In genomic region chr4:141571337-141571739, GRCm38 (mm10) we compare ENCODE assay signal across 12 mouse cellular contexts. TPM values are rescaled to one million over a fixed set of nuclear protein-coding genes. Genes with fewer than 3 reads are reported as not detected.
DNase-seq lines count a peak whose midpoint lies in the region; ATAC-seq and TF ChIP-seq lines count a peak whose summit lies in the region.
"Had no signal": no experiment of that assay in that cellular context is flagged by ENCODE, and none has a peak within 500 bp of the region (broad histone marks: within the 10 kb centered on the region; RNA-seq: fewer than 3 reads in every experiment).

No protein-coding gene starts in this region.

- 45% methylated on average over 6 of the region's 6 CpGs for whole genome bisulfite sequencing in heart, embryonic 11.5 days (ENCODE audit: insufficient replicate concordance)
- WGBS in lung, adult 2 months = 37% methylated on average over 6 of the region's 6 CpGs
- 54% methylated on average over 6 of the region's 6 CpGs for WGBS in lung, postnatal 0 days
- WGBS in midbrain, embryonic 16.5 days = 78% methylated on average over 6 of the region's 6 CpGs

- no peaks in the 10 kb centered on the region for H3K9me3 ChIP-seq in heart, embryonic 11.5 days (replicated peaks; ENCODE audit: control insufficient read depth, low read length)
- H3K9me3 ChIP-seq in lung, postnatal 0 days (ENCODE audit: low read length) = no peaks in the 10 kb centered on the region
- H3K9me3 ChIP-seq in midbrain, embryonic 16.5 days (replicated peaks; ENCODE audit: control insufficient read depth, low read length, poor library complexity, severe bottlenecking) = no peaks in the 10 kb centered on the region
- H3K9me3 ChIP-seq: limb, embryonic 12.5 days; stomach, embryonic 15.5 days had no signal

- H3K4me2 ChIP-seq in heart, embryonic 11.5 days = no peak overlapping the region
- H3K4me2 ChIP-seq in lung, postnatal 0 days (replicated peaks; ENCODE audit: low read depth, low read length) = no peak overlapping the region
- no peak overlapping the region for H3K4me2 ChIP-seq in midbrain, embryonic 16.5 days (ENCODE audit: low read length)
- H3K4me2 ChIP-seq: limb, embryonic 12.5 days; stomach, embryonic 15.5 days had no signal

- no peak overlapping the region for H3K4me3 ChIP-seq in heart, embryonic 11.5 days (ENCODE audit: low read depth, low read length)
- no peak overlapping the region for H3K4me3 ChIP-seq in lung, adult 2 months (replicated peaks; ENCODE audit: extremely low read depth, low read depth, low read length)
- no peak overlapping the region for H3K4me3 ChIP-seq in lung, postnatal 0 days (ENCODE audit: low read depth, low read length)
- no peak overlapping the region for H3K4me3 ChIP-seq in midbrain, embryonic 16.5 days (ENCODE audit: low read depth, low read length)
- H3K4me3 ChIP-seq: limb, embryonic 12.5 days; stomach, embryonic 15.5 days had no signal

- no peak for TF ChIP-seq POLR2A in lung, adult 2 months (IDR thresholded peaks at IDR 0.05; ENCODE audit: borderline replicate concordance, extremely low read depth, low read depth, low read length)

- no peak overlapping the region for H3K27ac ChIP-seq in heart, embryonic 11.5 days (ENCODE audit: low read depth, low read length)
- H3K27ac ChIP-seq in lung, postnatal 0 days (ENCODE audit: low read length) = no peak overlapping the region
- H3K27ac ChIP-seq in midbrain, embryonic 16.5 days (ENCODE audit: low read length) = no peak overlapping the region
- H3K27ac ChIP-seq: hindbrain, postnatal 0 days; limb, embryonic 12.5 days; stomach, embryonic 15.5 days had no signal

- peak; percentile 29 for DNase-seq in heart, adult 8-10 months (ENCODE audit: low spot score)
- peak; percentile 20 for DNase-seq in lung, adult 2 months
- DNase-seq in lung, postnatal 0 days (ENCODE audit: low spot score) = no peak
- DNase-seq in kidney, adult 9 months = peak; percentile 96
- DNase-seq in yolk sac, embryonic 10.5 days (ENCODE audit: low spot score) = peak; percentile 88
- no peak for DNase-seq in urinary bladder, adult 18-20 months (ENCODE audit: low spot score in 2 of 2)
- DNase-seq: layer of hippocampus, postnatal 36 days had no signal

- no peaks in the 10 kb centered on the region for H3K27me3 ChIP-seq in heart, embryonic 11.5 days (ENCODE audit: control insufficient read depth, insufficient read depth, low read length)
- no peaks in the 10 kb centered on the region for H3K27me3 ChIP-seq in lung, postnatal 0 days (replicated peaks; ENCODE audit: insufficient read depth, low read length)
- no peaks in the 10 kb centered on the region for H3K27me3 ChIP-seq in midbrain, embryonic 16.5 days (ENCODE audit: control insufficient read depth, insufficient read depth, low read depth, low read length)
- H3K27me3 ChIP-seq: limb, embryonic 12.5 days; stomach, embryonic 15.5 days had no signal

- no peak for TF ChIP-seq CTCF in lung, adult 2 months (IDR thresholded peaks at IDR 0.05; ENCODE audit: insufficient read depth, low read length)
- no peak for TF ChIP-seq CTCF in lung, postnatal 0 days (IDR thresholded peaks at IDR 0.05)

- H3K4me1 ChIP-seq in heart, embryonic 11.5 days (ENCODE audit: control insufficient read depth, insufficient read depth, low read length) = peaks cover 8% of the 10 kb centered on the region
- H3K4me1 ChIP-seq in lung, adult 2 months (ENCODE audit: control insufficient read depth, insufficient read depth, low read length) = peaks cover 22% of the 10 kb centered on the region
- H3K4me1 ChIP-seq in lung, postnatal 0 days (ENCODE audit: insufficient read depth, low read depth, low read length) = peaks cover 14% of the 10 kb centered on the region
- H3K4me1 ChIP-seq in midbrain, embryonic 16.5 days (ENCODE audit: control insufficient read depth, insufficient read depth, low read length) = no peaks in the 10 kb centered on the region

- no peak overlapping the region for H3K9ac ChIP-seq in heart, embryonic 11.5 days (ENCODE audit: low read depth, low read length)
- no peak overlapping the region for H3K9ac ChIP-seq in lung, postnatal 0 days (replicated peaks; ENCODE audit: low read depth)
- H3K9ac ChIP-seq in midbrain, embryonic 16.5 days (ENCODE audit: low read depth, low read length) = no peak overlapping the region
- H3K9ac ChIP-seq: limb, embryonic 12.5 days; stomach, embryonic 15.5 days had no signal

- no peak for ATAC-seq in heart, embryonic 11.5 days (replicated peaks; ENCODE audit: insufficient number of reproducible peaks, low FRiP score, low TSS enrichment)
- ATAC-seq in lung, postnatal 0 days = no peak
- no peak for ATAC-seq in midbrain, embryonic 16.5 days
- ATAC-seq: hindbrain, postnatal 0 days had no signal

- no peaks in the 10 kb centered on the region for H3K36me3 ChIP-seq in heart, embryonic 11.5 days (ENCODE audit: control insufficient read depth, insufficient read depth, low read length)
- H3K36me3 ChIP-seq in lung, postnatal 0 days (ENCODE audit: insufficient read depth, low read length) = no peaks in the 10 kb centered on the region
- no peaks in the 10 kb centered on the region for H3K36me3 ChIP-seq in midbrain, embryonic 16.5 days (ENCODE audit: control insufficient read depth, insufficient read depth, low read length)
- H3K36me3 ChIP-seq: stomach, embryonic 15.5 days had no signal

- TF ChIP-seq EP300 in lung, postnatal 0 days (IDR thresholded peaks at IDR 0.05) = no peak

RNA-seq across cellular contexts. Expression of gene Spen, which starts 32.9 kb away (rescaled TPM):
- total RNA-seq in heart, adult 8-10 months (2022) = 10 to 100 TPM; 29.2 to 32.2 (median 30.1) TPM
- 7.5 TPM in 2 replicates for polyA plus RNA-seq in heart, embryonic 11.5 days (2014; fragmentation: Nextera tagmentation; extraction: Ambion mirVana)
- 27.1 and 30.4 TPM in 2 replicates for polyA plus RNA-seq in lung, adult 2 months (2012; rRNA removed)
- polyA plus RNA-seq in lung, postnatal 0 days (2015; fragmentation: Nextera tagmentation; extraction: Ambion mirVana) = 5.7 and 8.8 TPM in 2 replicates
- polyA plus RNA-seq in midbrain, embryonic 16.5 days (2015; fragmentation: Nextera tagmentation; extraction: Ambion mirVana) = 13.6 and 19.2 TPM in 2 replicates

RNA-seq across cellular contexts. Expression of gene Fblim1, which starts 34.6 kb away (rescaled TPM):
- 100 to 1,000 TPM; 221 to 281 (median 251) TPM for total RNA-seq in heart, adult 8-10 months (2022)
- 53.9 and 64.0 TPM in 2 replicates for polyA plus RNA-seq in heart, embryonic 11.5 days (2014; fragmentation: Nextera tagmentation; extraction: Ambion mirVana)
- 36.2 and 45.7 TPM in 2 replicates for polyA plus RNA-seq in lung, adult 2 months (2012; rRNA removed)
- 52.3 and 57.5 TPM in 2 replicates for polyA plus RNA-seq in lung, postnatal 0 days (2015; fragmentation: Nextera tagmentation; extraction: Ambion mirVana)
- polyA plus RNA-seq in midbrain, embryonic 16.5 days (2015; fragmentation: Nextera tagmentation; extraction: Ambion mirVana) = 35.6 and 37.8 TPM in 2 replicates

RNA-seq across cellular contexts. Expression of gene Tmem82, which starts 47.1 kb away (rescaled TPM):
- total RNA-seq in heart, adult 8-10 months (2022) = 10 to 100 TPM; 15.0 to 19.3 (median 16.5) TPM
- 0.17 and 0.30 TPM in 2 replicates for polyA plus RNA-seq in heart, embryonic 11.5 days (2014; fragmentation: Nextera tagmentation; extraction: Ambion mirVana)
- 5.1 and 5.3 TPM in 2 replicates for polyA plus RNA-seq in lung, adult 2 months (2012; rRNA removed)
- 3.5 and 3.6 TPM in 2 replicates for polyA plus RNA-seq in lung, postnatal 0 days (2015; fragmentation: Nextera tagmentation; extraction: Ambion mirVana)
- polyA plus RNA-seq in midbrain, embryonic 16.5 days (2015; fragmentation: Nextera tagmentation; extraction: Ambion mirVana) = 0.14 and 0.43 TPM in 2 replicates

RNA-seq across cellular contexts. Expression of gene Slc25a34, which starts 52.3 kb away (rescaled TPM):
- 100 to 1,000 TPM; 124 to 157 (median 144) TPM for total RNA-seq in heart, adult 8-10 months (2022)
- not detected in 2 replicates for polyA plus RNA-seq in heart, embryonic 11.5 days (2014; fragmentation: Nextera tagmentation; extraction: Ambion mirVana)
- polyA plus RNA-seq in lung, adult 2 months (2012; rRNA removed) = 2.3 and 3.9 TPM in 2 replicates
- polyA plus RNA-seq in lung, postnatal 0 days (2015; fragmentation: Nextera tagmentation; extraction: Ambion mirVana) = 1.1 and 1.2 TPM in 2 replicates
- 0.27 and 0.45 TPM in 2 replicates for polyA plus RNA-seq in midbrain, embryonic 16.5 days (2015; fragmentation: Nextera tagmentation; extraction: Ambion mirVana)
- polyA plus RNA-seq: limb, embryonic 12.5 days had no signal

Comparison
In these comparisons a context has a peak if more than half of its experiments do, and no peak if none do; other contexts are left out.
1. DNase-seq: peak in heart, adult 8-10 months (single experiment), lung, adult 2 months (single experiment), kidney, adult 9 months (single experiment) and yolk sac, embryonic 10.5 days (single experiment); none in lung, postnatal 0 days (single experiment) and urinary bladder, adult 18-20 months (0 of 2).